Mouse (Mus musculus): ENCODE results near the gene Arfgap2.

DNA sequence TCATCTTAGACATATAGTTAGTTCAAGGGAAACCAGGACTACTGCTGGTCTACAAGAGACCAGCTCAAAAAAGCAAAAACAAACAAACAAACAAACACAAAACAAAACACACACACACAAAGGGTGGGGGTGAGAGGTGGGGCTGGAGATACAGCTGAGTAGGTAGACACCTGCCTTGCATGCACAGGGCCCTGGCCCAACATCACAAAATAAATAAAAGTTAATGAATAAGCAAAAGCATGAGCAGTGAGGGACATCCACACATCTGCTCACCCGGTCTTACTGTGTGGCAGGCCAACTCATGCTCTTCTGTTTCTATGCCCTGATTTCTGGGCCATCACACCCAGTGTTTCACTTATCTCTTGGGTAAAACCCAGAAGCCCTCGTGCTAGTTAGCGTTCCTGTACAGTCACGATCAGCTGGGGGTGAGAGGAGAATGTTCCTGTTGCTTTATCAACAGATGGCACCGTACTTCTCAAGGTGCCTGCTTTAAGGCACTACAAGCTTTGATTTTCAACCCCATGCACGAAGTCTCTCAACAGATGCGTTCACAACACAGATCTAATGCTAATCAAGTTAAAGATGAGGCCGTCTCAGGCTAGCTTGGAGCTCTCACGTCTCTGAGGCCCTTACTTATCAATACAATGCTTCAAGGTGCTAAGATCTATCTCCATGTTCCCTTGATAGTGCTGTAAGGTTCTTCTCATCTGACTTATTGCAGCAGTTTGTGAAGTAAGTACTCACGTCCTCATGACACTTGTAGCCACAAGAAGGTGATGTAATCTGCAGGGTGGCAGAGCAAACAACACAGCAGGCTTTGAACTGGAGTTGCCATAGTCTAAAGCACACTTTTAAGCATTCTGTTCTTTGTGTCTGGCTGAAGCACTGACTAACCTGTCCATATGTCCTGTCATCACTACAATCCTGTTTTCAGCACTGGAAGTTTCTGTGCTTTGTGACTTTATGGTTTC lies 56.1 kb downstream of the Arfgap2 start:
- TF ChIP-seq POLR2A (IDR thresholded peaks at IDR 0.05; ENCODE audit: low read depth, low read length) = no peak
- TF ChIP-seq CTCF (conservative IDR thresholded peaks at IDR 0.05; ENCODE audit: insufficient read depth, insufficient read length, low read depth, low read length) = no peak
